Mouse (Mus musculus): ENCODE data around the gene Recql.
A peak's percentile ranks its signal among the peaks of the same experiment; 100 is the strongest.

The Recql gene

DNA sequence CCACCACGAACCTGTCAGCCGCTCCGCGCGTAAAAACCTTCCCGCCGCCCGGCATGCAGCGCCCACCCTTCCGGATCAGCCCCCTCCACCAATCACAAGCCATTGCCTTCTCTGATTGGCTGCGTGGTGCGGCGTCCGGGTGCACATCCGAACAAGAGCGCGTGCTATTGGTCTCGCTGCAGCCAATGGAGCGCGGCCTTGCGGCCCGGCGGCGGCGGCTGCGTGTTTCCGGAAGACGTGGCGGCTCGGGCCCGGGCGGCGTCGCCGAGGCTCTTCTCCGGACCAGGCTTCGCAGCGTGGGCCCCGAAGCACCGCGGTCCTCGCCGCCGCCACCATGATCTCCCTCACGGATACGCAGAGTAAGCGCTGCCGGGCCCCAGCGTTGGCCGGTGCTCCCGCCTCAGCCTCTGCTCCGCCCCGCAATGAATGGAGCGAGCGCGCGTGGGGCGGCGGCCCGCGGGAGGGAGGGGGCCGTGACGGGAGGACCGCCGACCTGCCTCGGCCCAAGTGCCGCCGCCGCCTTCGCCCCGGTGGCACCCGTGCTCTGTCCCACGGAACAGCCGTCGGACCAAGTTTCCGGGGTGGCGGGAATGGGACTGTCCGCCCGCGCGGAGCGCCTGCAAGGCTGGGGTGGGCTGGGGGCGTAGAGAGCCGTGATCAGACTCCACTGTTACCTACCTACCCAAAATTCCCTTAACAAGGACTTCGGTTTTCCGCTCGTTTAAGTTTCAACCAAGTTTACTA is at the start of gene Recql, which contains the start of gene Golt1b:
TSS of gene Recql (minus strand) at position 77 of the 744 bp plus-strand sequence.
TSS of gene Golt1b (plus strand) at position 211 of the 744 bp plus-strand sequence.
- DNase-seq: peak; percentile 98 to 99

- DNase-seq: no peak
These were observed 42.2 kb upstream of the Recql start for GRCm38 (mm10) chr6:142429072-142429471.

GRCm38 (mm10) chr6:142424976-142425375 is 38.1 kb upstream of the Recql start:
- DNase-seq: no peak

- DNase-seq: peak in 1 of 2 experiments; percentile 9
These were observed 27.7 kb upstream of the Recql start for GRCm38 (mm10) chr6:142414597-142414996.

DNA sequence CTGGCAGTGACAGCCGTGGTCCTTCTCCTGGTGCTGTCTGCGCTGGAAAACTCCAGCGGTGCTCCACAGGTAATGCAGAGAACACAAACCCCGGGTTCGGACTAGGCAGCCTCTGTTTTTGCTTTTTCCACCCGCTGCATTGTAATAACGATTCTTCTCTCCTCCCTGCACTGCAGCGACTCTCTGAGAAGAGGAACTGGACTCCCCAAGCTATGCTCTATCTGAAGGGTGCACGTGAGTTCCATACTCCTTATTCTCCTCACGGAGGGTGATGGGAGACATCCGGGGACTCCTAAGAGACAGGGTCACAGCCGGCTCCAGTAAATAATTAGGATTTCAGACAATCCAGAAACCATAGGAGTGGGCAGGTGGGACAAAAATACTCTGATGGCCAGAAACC is 27.0 kb upstream of the Recql start:
- no peak for DNase-seq

DNA sequence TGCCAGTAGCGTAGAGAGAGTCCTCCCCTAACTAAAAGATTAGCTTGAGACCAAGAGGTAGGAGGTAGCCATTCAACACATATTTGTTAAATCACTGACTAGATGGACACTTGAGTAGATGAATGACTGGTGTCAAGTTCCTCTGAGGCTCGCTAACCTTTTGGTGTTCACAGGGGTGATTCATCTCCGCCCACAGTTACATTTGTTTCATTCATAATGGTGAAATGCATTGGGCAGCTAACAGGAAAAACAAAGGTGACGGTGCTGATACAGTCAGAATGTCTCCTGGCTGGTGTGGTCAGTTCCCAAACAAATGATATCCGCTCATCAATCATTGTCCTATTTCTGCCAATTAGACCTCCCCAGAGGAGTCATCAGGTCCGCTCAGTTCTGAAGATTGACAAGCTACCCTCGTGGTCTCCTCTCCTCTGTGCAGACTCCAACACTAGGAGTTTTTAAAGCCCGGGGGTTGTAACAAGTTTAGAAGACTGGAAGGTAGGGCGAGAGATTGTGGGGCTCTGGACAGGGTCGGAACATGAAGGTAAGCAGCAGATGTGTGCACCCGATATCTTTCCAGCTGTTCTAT is 26.1 kb upstream of the Recql start, which contains the start of gene Spx:
TSS of gene Spx (plus strand) at position 536 of the 586 bp plus-strand sequence.
- DNase-seq: no peak

DNA sequence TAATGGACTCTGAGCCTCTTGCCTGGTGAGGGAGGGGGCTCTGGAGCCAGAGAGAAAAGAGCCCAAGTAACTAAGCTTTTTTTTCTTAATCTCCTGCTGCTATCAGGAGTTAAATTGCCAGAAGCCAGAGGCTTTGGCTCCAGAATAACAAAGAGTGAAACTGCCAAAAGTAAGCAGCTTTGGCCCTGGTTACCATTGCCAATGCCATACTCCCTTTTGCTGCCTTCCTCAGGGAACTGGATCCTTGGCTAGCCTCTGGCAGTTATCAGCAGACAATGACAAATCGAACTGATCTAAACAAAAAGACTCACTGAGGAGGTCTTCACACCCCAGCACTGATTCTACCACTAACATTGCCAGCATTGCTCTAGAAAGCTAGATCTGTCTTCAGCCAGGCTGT is 24.3 kb upstream of the Recql start:
- DNase-seq: no peak

- DNase-seq: no peak
These were observed 8.9 kb upstream of the Recql start for GRCm38 (mm10) chr6:142395756-142396155.

DNA sequence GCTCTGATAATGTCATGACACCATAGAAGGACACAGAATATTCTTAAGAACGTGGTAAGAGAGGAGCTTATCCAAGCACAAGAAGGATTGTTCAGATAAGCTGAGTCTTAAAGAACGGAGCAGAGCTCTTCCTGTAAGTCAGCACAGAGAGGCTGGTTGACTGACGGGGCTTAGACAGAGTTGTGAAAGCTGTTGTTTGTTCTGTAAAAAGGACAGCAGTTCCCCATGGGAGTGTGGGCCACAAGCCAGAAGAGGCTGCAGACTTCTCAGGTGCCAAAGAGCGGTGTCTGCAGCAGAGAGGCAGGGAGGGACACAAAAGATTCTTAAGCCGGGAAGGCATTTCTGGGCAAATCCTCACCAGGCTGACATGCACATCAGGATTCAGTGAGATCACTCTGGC is 7.8 kb upstream of the Recql start:
- no peak for DNase-seq

GRCm38 (mm10) chr6:142392312-142392711 is 5.4 kb upstream of the Recql start:
- DNase-seq: no peak

GRCm38 (mm10) chr6:142389101-142389500 is 2.2 kb upstream of the Recql start:
- DNase-seq: no peak

- DNase-seq: no peak
These were observed 926 bp upstream of the Recql start for GRCm38 (mm10) chr6:142387755-142388271.

GRCm38 (mm10) chr6:142386285-142387010 is 439 bp downstream of the Recql start:
- DNase-seq: no peak

- no peak for DNase-seq
These were observed 2.4 kb downstream of the Recql start for GRCm38 (mm10) chr6:142384521-142384920.

- DNase-seq: no peak
These were observed 5.3 kb downstream of the Recql start for GRCm38 (mm10) chr6:142381615-142382014.

- DNase-seq: no peak
These were observed 6.9 kb downstream of the Recql start for GRCm38 (mm10) chr6:142379961-142380360.

GRCm38 (mm10) chr6:142378576-142379330 is 8.1 kb downstream of the Recql start:
- no peak for DNase-seq

GRCm38 (mm10) chr6:142377081-142377480 is 9.8 kb downstream of the Recql start:
- DNase-seq: no peak

DNA sequence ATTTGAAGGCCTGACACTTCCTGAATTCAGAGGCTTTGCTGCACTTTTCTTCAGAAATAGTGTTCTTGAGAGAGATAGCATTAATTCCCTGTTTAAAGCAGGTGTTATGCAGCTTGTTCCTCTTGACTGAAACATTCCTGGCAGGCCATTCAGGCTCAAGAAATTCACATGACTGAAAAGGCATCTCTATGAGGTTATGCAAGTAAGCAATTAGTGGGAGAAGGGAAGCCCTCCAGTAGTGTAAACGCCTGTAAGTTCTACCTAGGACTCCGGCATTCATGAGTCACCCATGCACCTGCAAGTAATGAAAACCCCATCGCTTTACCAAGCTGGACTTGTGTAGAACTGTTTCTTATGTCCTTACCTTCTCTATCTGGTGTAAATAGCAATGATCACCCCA is 17.3 kb downstream of the Recql start:
- no peak for DNase-seq

DNA sequence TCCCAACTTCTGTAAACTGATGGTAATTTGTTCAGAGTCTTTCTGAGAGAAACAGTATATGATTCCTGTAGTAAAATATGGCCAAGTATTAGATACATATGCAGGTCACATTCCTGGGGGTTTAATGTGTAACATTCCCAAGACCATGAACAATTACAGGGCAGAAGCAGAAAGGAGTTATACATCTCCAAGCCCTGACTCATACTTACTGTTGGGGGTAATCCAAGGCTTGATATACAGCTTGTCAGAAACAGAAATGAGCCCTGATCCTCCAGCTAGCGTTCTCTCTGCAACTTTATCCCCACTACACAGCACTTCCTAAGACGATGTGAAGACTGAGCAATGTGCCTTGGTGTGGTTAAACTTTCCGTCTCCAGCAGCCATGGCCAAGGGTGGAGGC is 19.3 kb downstream of the Recql start:
- no peak for DNase-seq

- DNase-seq: no peak
These were observed 20.3 kb downstream of the Recql start for GRCm38 (mm10) chr6:142366473-142367018.

DNA sequence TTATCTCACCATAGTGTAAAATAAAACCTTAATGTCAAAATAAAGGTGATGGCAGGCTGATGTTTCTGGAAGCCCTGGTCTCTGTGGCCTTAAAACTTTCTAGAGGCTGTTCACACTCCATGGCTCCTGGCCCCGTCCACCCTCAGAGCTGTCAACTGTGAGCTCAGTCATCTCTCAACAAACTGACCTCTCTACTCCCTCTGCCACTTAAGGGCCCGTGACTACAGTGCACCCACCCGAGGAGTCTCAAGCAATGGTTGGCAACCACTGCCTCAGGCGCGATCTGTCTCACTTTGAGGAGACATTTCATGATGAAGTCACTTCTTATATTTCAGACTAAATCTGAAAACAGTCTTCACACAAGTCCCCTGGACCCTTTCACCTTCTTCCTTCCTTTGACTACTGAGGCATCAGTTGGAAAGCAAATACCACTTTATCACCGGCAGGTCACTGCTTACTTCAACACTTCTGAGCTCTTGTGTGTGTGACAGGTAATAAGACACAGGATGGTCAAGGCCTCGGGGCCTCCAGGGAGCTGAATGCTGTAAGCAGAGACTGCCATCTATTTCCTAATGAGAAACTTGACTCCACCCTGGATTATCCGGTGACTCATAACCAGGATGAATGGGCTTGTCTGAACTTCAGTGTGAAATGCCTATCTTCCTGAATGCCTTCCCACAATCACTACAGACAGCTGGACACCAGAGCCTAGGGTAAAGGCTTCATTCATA is 21.0 kb downstream of the Recql start:
- DNase-seq: no peak
